Comparison of ENCODE assay signal across 34 mouse cellular contexts in the genomic region with DNA sequence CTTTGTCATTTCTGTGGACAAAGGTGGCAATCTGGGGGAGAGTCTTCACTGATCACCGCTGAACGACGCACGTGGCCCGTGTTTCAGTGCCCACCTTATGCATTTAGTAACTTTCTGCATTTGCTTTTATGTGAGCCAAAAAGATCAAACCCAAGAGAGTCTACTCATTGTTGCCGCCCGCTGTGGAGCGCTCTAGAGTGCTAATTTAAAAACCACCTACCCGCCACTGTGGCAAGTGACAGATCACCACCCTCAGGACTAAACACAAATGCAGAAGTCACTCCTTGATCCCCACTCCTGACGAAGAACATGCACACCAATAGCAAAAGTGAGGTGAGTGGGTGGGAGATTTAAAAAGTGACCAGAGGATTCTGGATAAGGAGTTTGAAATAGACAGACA.
"Had no signal": no experiment of that assay in that cellular context is flagged by ENCODE, and none has a peak within 500 bp of the region (broad histone marks: within the 10 kb centered on the region; RNA-seq: fewer than 3 reads in every experiment).

No protein-coding gene starts in this region.

- H3K4me1 ChIP-seq: heart, embryonic 15.5 days; hindbrain, embryonic 12.5 days; hindbrain, embryonic 13.5 days; hindbrain, embryonic 15.5 days; intestine, embryonic 15.5 days; kidney, embryonic 15.5 days had no signal

- H3K36me3 ChIP-seq: heart, embryonic 12.5 days; heart, embryonic 13.5 days; heart, embryonic 15.5 days; hindbrain, embryonic 12.5 days; hindbrain, embryonic 15.5 days; intestine, embryonic 15.5 days had no signal

- H3K9ac ChIP-seq: heart, embryonic 12.5 days; heart, embryonic 13.5 days; heart, embryonic 15.5 days; hindbrain, embryonic 12.5 days; hindbrain, embryonic 13.5 days; hindbrain, embryonic 14.5 days; hindbrain, embryonic 15.5 days; intestine, embryonic 15.5 days; kidney, embryonic 15.5 days had no signal

- ATAC-seq: hindbrain, embryonic 16.5 days; inflammation-experienced regulatory T-cells, adult 6 months; intestine, embryonic 15.5 days; intestine, embryonic 16.5 days; intestine, postnatal 0 days had no signal

- H3K4me3 ChIP-seq: heart, embryonic 10.5 days; heart, embryonic 12.5 days; heart, embryonic 13.5 days; heart, embryonic 15.5 days; hindbrain, embryonic 10.5 days; hindbrain, embryonic 12.5 days; hindbrain, embryonic 13.5 days; hindbrain, embryonic 15.5 days; intestine, embryonic 15.5 days; kidney, embryonic 15.5 days; layer of hippocampus, adult 2 months; left cerebral cortex, adult 2 months had no signal

- H3K4me2 ChIP-seq: heart, embryonic 11.5 days; heart, embryonic 12.5 days; heart, embryonic 13.5 days; heart, embryonic 15.5 days; hindbrain, embryonic 12.5 days; hindbrain, embryonic 13.5 days; hindbrain, embryonic 14.5 days; hindbrain, embryonic 15.5 days; intestine, embryonic 15.5 days; kidney, embryonic 15.5 days had no signal

- H3K27me3 ChIP-seq: heart, embryonic 12.5 days; heart, embryonic 13.5 days; heart, embryonic 15.5 days; hindbrain, embryonic 12.5 days; hindbrain, embryonic 13.5 days; hindbrain, embryonic 15.5 days; intestine, embryonic 15.5 days; kidney, embryonic 15.5 days had no signal

- H3K27ac ChIP-seq: heart, embryonic 10.5 days; heart, embryonic 13.5 days; heart, embryonic 15.5 days; hindbrain, embryonic 10.5 days; hindbrain, embryonic 12.5 days; hindbrain, embryonic 13.5 days; hindbrain, embryonic 14.5 days; hindbrain, embryonic 15.5 days; intestine, embryonic 15.5 days; kidney, embryonic 15.5 days; kidney, postnatal 0 days; layer of hippocampus, adult 2 months; left cerebral cortex, adult 2 months had no signal

- H3K9me3 ChIP-seq: heart, embryonic 10.5 days; heart, embryonic 12.5 days; heart, embryonic 13.5 days; heart, embryonic 15.5 days; hindbrain, embryonic 10.5 days; hindbrain, embryonic 12.5 days; hindbrain, embryonic 13.5 days; hindbrain, embryonic 15.5 days; intestine, embryonic 15.5 days; kidney, embryonic 15.5 days had no signal

- DNase-seq: heart, postnatal 10 days; heart, postnatal 14 days; heart, postnatal 4 days; kidney, adult 11 months; kidney, adult 18-20 months; kidney, adult 2 months; kidney, adult 8-10 months; kidney, adult 9 months; kidney, postnatal 10 days; kidney, postnatal 14 days; kidney, postnatal 25 days; kidney, postnatal 36 days; kidney, postnatal 4 days; layer of hippocampus, adult 9-11 months; layer of hippocampus, postnatal 36 days had no signal
